Mouse (Mus musculus): ENCODE data around the gene Fam117a.

- TF ChIP-seq POLR2A (IDR thresholded peaks at IDR 0.05; ENCODE audit: extremely low read depth, insufficient read depth, low read length) = no peak
- no peak for TF ChIP-seq CTCF (IDR thresholded peaks at IDR 0.05; ENCODE audit: low read depth, low read length)
Measured at GRCm38 (mm10) chr11:95365596-95365995, 28.8 kb downstream of the Fam117a start.
